ENCODE assay signal across 8 mouse cellular contexts in the genomic region with DNA sequence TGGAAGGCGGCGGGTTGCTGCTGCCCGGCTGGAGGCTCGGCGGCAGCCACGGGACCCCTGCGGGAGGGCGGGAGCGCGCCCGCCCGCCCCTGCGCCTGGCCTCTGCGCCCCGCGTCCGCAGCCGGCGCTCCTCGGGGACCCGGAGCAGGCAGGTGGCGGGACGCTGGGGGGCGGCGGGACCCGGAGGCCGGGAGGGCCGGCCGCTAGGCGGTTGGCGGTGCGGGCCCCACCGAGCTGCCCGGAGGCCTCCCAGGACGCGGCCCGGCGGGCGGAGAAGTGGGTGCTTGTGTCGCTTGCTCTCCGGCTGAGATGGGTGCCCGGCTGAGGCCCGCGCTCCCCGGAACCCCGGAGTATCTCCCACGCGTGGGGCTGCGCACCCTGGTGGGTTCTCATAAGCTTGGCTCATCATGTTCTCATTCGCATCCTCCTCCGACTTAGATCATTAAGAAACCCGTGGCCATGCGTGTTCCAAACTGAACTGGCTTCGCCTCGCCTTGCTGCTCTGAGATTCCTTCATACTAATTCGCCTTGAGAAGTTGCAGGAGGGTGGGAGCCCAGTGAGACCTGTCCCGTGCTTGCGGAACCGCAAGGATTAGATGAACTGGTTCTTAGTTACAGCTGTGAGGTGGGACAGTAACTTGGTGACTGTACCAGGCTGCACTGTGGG. TPM values are rescaled to one million over a fixed set of nuclear protein-coding genes. Genes with fewer than 3 reads are reported as not detected.
DNase-seq lines count a peak whose midpoint lies in the region; ATAC-seq and TF ChIP-seq lines count a peak whose summit lies in the region.

No protein-coding gene starts in this region.

- H3K27me3 ChIP-seq in heart, adult 2 months (ENCODE audit: control insufficient read depth, insufficient read depth, low read length): no peaks in the 10 kb centered on the region
- H3K27me3 ChIP-seq in embryonic facial prominence, embryonic 11.5 days (ENCODE audit: control insufficient read depth, insufficient read depth, low read length): no peaks in the 10 kb centered on the region; the same call in 1 of the 2 replicates
- 0 out of 2 replicates have a peak, but pooled peaks cover 3% of the 10 kb centered on the region for H3K27me3 ChIP-seq in heart, embryonic 15.5 days

- no peak for TF ChIP-seq CTCF in heart, adult 2 months (IDR thresholded peaks at IDR 0.05)
- TF ChIP-seq CTCF in layer of hippocampus, adult 2 months (conservative IDR thresholded peaks at IDR 0.05): peak; percentile 29; the same call in 1 of the 2 replicates
- TF ChIP-seq CTCF in lung, adult 2 months (IDR thresholded peaks at IDR 0.05; ENCODE audit: insufficient read depth, low read length): no peak

- H3K4me3 ChIP-seq in heart, adult 2 months: peak overlapping the region; percentile 48
- peak overlapping the region; percentile 77 for H3K4me3 ChIP-seq in embryonic facial prominence, embryonic 11.5 days (ENCODE audit: low read depth, low read length)
- peak overlapping the region; percentile 79 for H3K4me3 ChIP-seq in heart, embryonic 15.5 days
- peak overlapping the region; percentile 74 for H3K4me3 ChIP-seq in layer of hippocampus, adult 2 months
- H3K4me3 ChIP-seq in lung, adult 2 months (replicated peaks; ENCODE audit: extremely low read depth, low read depth, low read length): peak overlapping the region; percentile 69

- peak in 1 of 2 experiments; percentile 39 for DNase-seq in heart, adult 2 months
- no peak for DNase-seq in heart, adult 8-10 months (ENCODE audit: low spot score)
- DNase-seq in embryonic facial prominence, embryonic 11.5 days (ENCODE audit: low spot score): peak; percentile 47
- DNase-seq in layer of hippocampus, adult 2 months (ENCODE audit: low spot score in 2 of 2): peak; percentile 39 to 53
- DNase-seq in lung, adult 2 months: peak; percentile 40
- DNase-seq in retina, postnatal 7 days (ENCODE audit: low read depth, low spot score): peak; percentile 35
- DNase-seq in T-cell, adult 2 months (ENCODE audit: low spot score): no peak

- TF ChIP-seq POLR2A in heart, adult 2 months (IDR thresholded peaks at IDR 0.05; ENCODE audit: insufficient read depth, low read depth, low read length): no peak
- no peak for TF ChIP-seq POLR2A in lung, adult 2 months (IDR thresholded peaks at IDR 0.05; ENCODE audit: borderline replicate concordance, extremely low read depth, low read depth, low read length)

- H3K9me3 ChIP-seq in embryonic facial prominence, embryonic 11.5 days (replicated peaks; ENCODE audit: control insufficient read depth, low read length): no peaks in the 10 kb centered on the region
- 0 out of 2 replicates have a peak, but pooled peaks cover 3% of the 10 kb centered on the region for H3K9me3 ChIP-seq in heart, embryonic 15.5 days (replicated peaks)

- peaks cover 1% of the 10 kb centered on the region; the same call in 1 of the 2 replicates for H3K4me1 ChIP-seq in heart, adult 2 months (ENCODE audit: control insufficient read depth, insufficient read depth, low read length)
- H3K4me1 ChIP-seq in embryonic facial prominence, embryonic 11.5 days (ENCODE audit: control insufficient read depth, insufficient read depth, low read length): no peaks in the 10 kb centered on the region
- H3K4me1 ChIP-seq in heart, embryonic 15.5 days (replicated peaks): peaks cover 18% of the 10 kb centered on the region
- no peaks in the 10 kb centered on the region for H3K4me1 ChIP-seq in lung, adult 2 months (ENCODE audit: control insufficient read depth, insufficient read depth, low read length)

- 0 out of 2 replicates have a peak, but pooled peaks cover 2% of the 10 kb centered on the region for H3K36me3 ChIP-seq in heart, adult 2 months (ENCODE audit: control insufficient read depth, insufficient read depth, low read length)
- no peaks in the 10 kb centered on the region for H3K36me3 ChIP-seq in embryonic facial prominence, embryonic 11.5 days (replicated peaks; ENCODE audit: control insufficient read depth, insufficient read depth, low read depth, low read length)
- H3K36me3 ChIP-seq in heart, embryonic 15.5 days: no peaks in the 10 kb centered on the region

- intact Hi-C loops in heart, adult 2 months (cut with DNase I): loop anchor here (5.0 kb wide), 1 partner anchor 121 kb away; no protein-coding TSS in a partner anchor

- no peaks in the 10 kb centered on the region for H3K79me2 ChIP-seq in heart, adult 2 months (replicated peaks; ENCODE audit: control insufficient read depth, insufficient read depth, low read length)

- peak overlapping the region; percentile 73 for H3K9ac ChIP-seq in heart, adult 2 months (ENCODE audit: low read depth, low read length)
- peak overlapping the region; percentile 81 for H3K9ac ChIP-seq in embryonic facial prominence, embryonic 11.5 days (replicated peaks; ENCODE audit: low read length)
- peak overlapping the region; percentile 89 for H3K9ac ChIP-seq in heart, embryonic 15.5 days

- no peak for TF ChIP-seq EP300 in heart, adult 2 months (IDR thresholded peaks at IDR 0.05; ENCODE audit: insufficient read depth, low read depth, low read length)

- H3K27ac ChIP-seq in heart, adult 2 months: peak overlapping the region; percentile 80
- no peak overlapping the region for H3K27ac ChIP-seq in embryonic facial prominence, embryonic 11.5 days (replicated peaks; ENCODE audit: low read depth, low read length)
- peak overlapping the region; percentile 82 for H3K27ac ChIP-seq in heart, embryonic 15.5 days
- H3K27ac ChIP-seq in layer of hippocampus, adult 2 months: peak overlapping the region; percentile 94

- 1% methylated on average over 59 of the region's 59 CpGs for WGBS in heart, adult 2 months
- WGBS in embryonic facial prominence, embryonic 11.5 days: 1% methylated on average over 38 of the region's 59 CpGs
- under 1% methylated on average over 50 of the region's 59 CpGs for WGBS in heart, embryonic 15.5 days
- 1% methylated on average over 59 of the region's 59 CpGs for WGBS in lung, adult 2 months

- H3K4me2 ChIP-seq in embryonic facial prominence, embryonic 11.5 days (ENCODE audit: low read depth, low read length): peak overlapping the region; percentile 88
- H3K4me2 ChIP-seq in heart, embryonic 15.5 days: peak overlapping the region; percentile 76

- ATAC-seq in embryonic facial prominence, embryonic 11.5 days (replicated peaks; ENCODE audit: insufficient number of reproducible peaks, low FRiP score, low TSS enrichment, low read depth): peak; percentile 48; the same call in 1 of the 2 replicates
- ATAC-seq in heart, embryonic 15.5 days (replicated peaks; ENCODE audit: insufficient number of reproducible peaks, insufficient read depth, low FRiP score, low read depth): peak; percentile 58

RNA-seq across cellular contexts. Expression of gene Clip4, which starts 14.6 kb away (rescaled TPM):
- total RNA-seq in heart, adult 2 months (2021): 100 to 1,000 TPM; 220 to 268 TPM
- 121 and 213 TPM in 2 replicates for polyA plus RNA-seq in heart, adult 2 months (2012; rRNA removed)
- total RNA-seq in heart, adult 8-10 months (2022): 100 to 1,000 TPM; 268 to 296 (median 280) TPM
- 4.4 and 5.0 TPM in 2 replicates for polyA plus RNA-seq in embryonic facial prominence, embryonic 11.5 days (2014; fragmentation: Nextera tagmentation; extraction: Ambion mirVana)
- 35.4 and 37.7 TPM in 2 replicates for polyA plus RNA-seq in heart, embryonic 15.5 days (2015; fragmentation: Nextera tagmentation; extraction: Ambion mirVana)
- total RNA-seq in layer of hippocampus, adult 2 months (2021): 10 to 100 TPM; 78.2 to 87.5 TPM
- 14.7 and 25.9 TPM in 2 replicates for polyA plus RNA-seq in lung, adult 2 months (2012; rRNA removed)

RNA-seq across cellular contexts. Expression of gene Pcare, which starts 30.1 kb away (rescaled TPM):
- total RNA-seq in heart, adult 2 months (2021): under 1 TPM; 0.26 to 0.45 TPM
- 0.02 and 0.15 TPM in 2 replicates for polyA plus RNA-seq in heart, adult 2 months (2012; rRNA removed)
- total RNA-seq in heart, adult 8-10 months (2022): 1 to 10 TPM in 1 of 4 experiments, under 1 TPM in 3; 0.34 to 1.2 (median 0.61) TPM
- not detected in 2 replicates for polyA plus RNA-seq in embryonic facial prominence, embryonic 11.5 days (2014; fragmentation: Nextera tagmentation; extraction: Ambion mirVana)
- polyA plus RNA-seq in heart, embryonic 15.5 days (2015; fragmentation: Nextera tagmentation; extraction: Ambion mirVana): 0.03 TPM in 1 of 2 replicates, not detected in the other
- under 1 TPM; 0.10 to 0.18 TPM for total RNA-seq in layer of hippocampus, adult 2 months (2021)
- 0.02 and 0.03 TPM in 2 replicates for polyA plus RNA-seq in lung, adult 2 months (2012; rRNA removed)

Comparison
In these comparisons a context has a peak if more than half of its experiments do, and no peak if none do; other contexts are left out.
1. DNase-seq: peak in embryonic facial prominence, embryonic 11.5 days (single experiment), layer of hippocampus, adult 2 months (2 of 2), lung, adult 2 months (single experiment) and retina, postnatal 7 days (single experiment); none in heart, adult 8-10 months (single experiment) and T-cell, adult 2 months (single experiment).
2. Peak in every context shown above with its lines, with median percentiles within 50 percentile points of each other: H3K4me3 ChIP-seq and H3K9ac ChIP-seq.